ENCODE assay signal across 21 mouse cellular contexts in genomic region chr9:46126295-46126694, GRCm38 (mm10).
DNase-seq lines count a peak whose midpoint lies in the region; ATAC-seq and TF ChIP-seq lines count a peak whose summit lies in the region.
"Had no signal": no experiment of that assay in that cellular context is flagged by ENCODE, and none has a peak within 500 bp of the region (broad histone marks: within the 10 kb centered on the region; RNA-seq: fewer than 3 reads in every experiment).

No protein-coding gene starts in this region.

- no peak overlapping the region for H3K4me2 ChIP-seq in forebrain, embryonic 12.5 days
- H3K4me2 ChIP-seq in forebrain, embryonic 16.5 days (ENCODE audit: low read length): no peak overlapping the region
- no peak overlapping the region for H3K4me2 ChIP-seq in stomach, embryonic 16.5 days (ENCODE audit: low read depth, low read length)
- H3K4me2 ChIP-seq in stomach, postnatal 0 days (replicated peaks; ENCODE audit: low read depth): no peak overlapping the region
- H3K4me2 ChIP-seq: embryonic facial prominence, embryonic 12.5 days; forebrain, embryonic 13.5 days; hindbrain, embryonic 13.5 days; midbrain, embryonic 11.5 days; neural tube, embryonic 15.5 days had no signal

- H3K9ac ChIP-seq in forebrain, embryonic 12.5 days: no peak overlapping the region
- no peak overlapping the region for H3K9ac ChIP-seq in forebrain, embryonic 16.5 days (replicated peaks; ENCODE audit: low read depth, low read length)
- H3K9ac ChIP-seq in stomach, embryonic 16.5 days (ENCODE audit: low read length): no peak overlapping the region
- H3K9ac ChIP-seq in stomach, postnatal 0 days (ENCODE audit: low read length): no peak overlapping the region
- H3K9ac ChIP-seq: embryonic facial prominence, embryonic 12.5 days; forebrain, embryonic 13.5 days; hindbrain, embryonic 13.5 days; liver, embryonic 14.5 days; neural tube, embryonic 15.5 days had no signal

- peaks cover 12% of the 10 kb centered on the region for H3K4me1 ChIP-seq in forebrain, embryonic 12.5 days
- H3K4me1 ChIP-seq in forebrain, embryonic 16.5 days (replicated peaks; ENCODE audit: control insufficient read depth, insufficient read depth, low read length): no peaks in the 10 kb centered on the region
- H3K4me1 ChIP-seq in stomach, embryonic 16.5 days (ENCODE audit: control insufficient read depth, insufficient read depth, low read length): peaks cover 16% of the 10 kb centered on the region
- no peaks in the 10 kb centered on the region; the same call in 1 of the 2 replicates for H3K4me1 ChIP-seq in stomach, postnatal 0 days (replicated peaks; ENCODE audit: control insufficient read depth, insufficient read depth)

- TF ChIP-seq CTCF in stomach, postnatal 0 days (IDR thresholded peaks at IDR 0.05; ENCODE audit: low read depth): no peak
- TF ChIP-seq CTCF in left cerebral cortex, adult 2 months (IDR thresholded peaks at IDR 0.05): no peak

- no peaks in the 10 kb centered on the region for H3K27me3 ChIP-seq in forebrain, embryonic 12.5 days
- no peaks in the 10 kb centered on the region for H3K27me3 ChIP-seq in forebrain, embryonic 16.5 days (replicated peaks; ENCODE audit: control insufficient read depth, insufficient read depth, low read length)
- no peaks in the 10 kb centered on the region for H3K27me3 ChIP-seq in stomach, embryonic 16.5 days (ENCODE audit: control insufficient read depth, insufficient read depth, low read length)
- no peaks in the 10 kb centered on the region for H3K27me3 ChIP-seq in stomach, postnatal 0 days (ENCODE audit: control insufficient read depth, insufficient read depth, low read length)
- H3K27me3 ChIP-seq: CH12.LX; embryonic facial prominence, embryonic 12.5 days; forebrain, embryonic 13.5 days; hindbrain, embryonic 13.5 days; neural tube, embryonic 15.5 days had no signal

- H3K4me3 ChIP-seq in forebrain, embryonic 12.5 days (replicated peaks): no peak overlapping the region
- no peak overlapping the region for H3K4me3 ChIP-seq in forebrain, embryonic 16.5 days (replicated peaks; ENCODE audit: low read length)
- no peak overlapping the region for H3K4me3 ChIP-seq in stomach, embryonic 16.5 days (replicated peaks; ENCODE audit: low read length)
- no peak overlapping the region for H3K4me3 ChIP-seq in stomach, postnatal 0 days (ENCODE audit: low read depth, low read length)
- no peak overlapping the region for H3K4me3 ChIP-seq in left cerebral cortex, adult 2 months
- H3K4me3 ChIP-seq: embryonic facial prominence, embryonic 12.5 days; forebrain, embryonic 13.5 days; hindbrain, embryonic 13.5 days; neural tube, embryonic 15.5 days had no signal

- H3K9me3 ChIP-seq in forebrain, embryonic 12.5 days: no peaks in the 10 kb centered on the region
- H3K9me3 ChIP-seq in forebrain, embryonic 16.5 days (ENCODE audit: control insufficient read depth, low read length): no peaks in the 10 kb centered on the region
- H3K9me3 ChIP-seq in stomach, embryonic 16.5 days (replicated peaks; ENCODE audit: control insufficient read depth, low read length): no peaks in the 10 kb centered on the region
- H3K9me3 ChIP-seq in stomach, postnatal 0 days (ENCODE audit: control insufficient read depth, low read length): no peaks in the 10 kb centered on the region
- H3K9me3 ChIP-seq: embryonic facial prominence, embryonic 12.5 days; forebrain, embryonic 13.5 days; hindbrain, embryonic 13.5 days; neural tube, embryonic 15.5 days had no signal

- no peak for TF ChIP-seq EP300 in stomach, postnatal 0 days (optimal IDR thresholded peaks at IDR 0.05)

- 0 out of 2 replicates have a peak overlapping the region, but pooled peaks have one; percentile 8 for H3K27ac ChIP-seq in forebrain, embryonic 12.5 days
- H3K27ac ChIP-seq in forebrain, embryonic 16.5 days (ENCODE audit: low read length): no peak overlapping the region
- peak overlapping the region; percentile 46; the same call in 1 of the 2 replicates for H3K27ac ChIP-seq in stomach, embryonic 16.5 days (ENCODE audit: low read length)
- no peak overlapping the region for H3K27ac ChIP-seq in stomach, postnatal 0 days (replicated peaks)
- no peak overlapping the region for H3K27ac ChIP-seq in left cerebral cortex, adult 2 months
- H3K27ac ChIP-seq: forebrain, embryonic 13.5 days; liver, embryonic 14.5 days; neural tube, embryonic 15.5 days had no signal

- ATAC-seq in forebrain, embryonic 12.5 days (ENCODE audit: low FRiP score): no peak
- no peak for ATAC-seq in forebrain, embryonic 16.5 days
- ATAC-seq in stomach, embryonic 16.5 days (ENCODE audit: insufficient read depth, low FRiP score): no peak
- ATAC-seq in stomach, postnatal 0 days (ENCODE audit: low FRiP score, low TSS enrichment): no peak
- ATAC-seq: activated CD4-positive, CD25-positive, alpha-beta regulatory T cell, adult 4 months; forebrain, embryonic 13.5 days had no signal

- 0 out of 2 replicates have a peak, but pooled peaks cover 3% of the 10 kb centered on the region for H3K36me3 ChIP-seq in forebrain, embryonic 12.5 days (replicated peaks)
- H3K36me3 ChIP-seq in forebrain, embryonic 16.5 days (ENCODE audit: control insufficient read depth, insufficient read depth): no peaks in the 10 kb centered on the region
- H3K36me3 ChIP-seq in stomach, embryonic 16.5 days (ENCODE audit: control insufficient read depth, insufficient read depth, low read length): 0 out of 2 replicates have a peak, but pooled peaks cover 2% of the 10 kb centered on the region
- peaks cover 5% of the 10 kb centered on the region; the same call in 1 of the 2 replicates for H3K36me3 ChIP-seq in stomach, postnatal 0 days (ENCODE audit: control insufficient read depth, insufficient read depth, low read length)
- H3K36me3 ChIP-seq: hindbrain, embryonic 13.5 days had no signal

- intact Hi-C loops in left cerebral cortex, adult 2 months (cut with DNase I): no loop called here

- no peak for DNase-seq in stomach, postnatal 0 days (ENCODE audit: low spot score)
- DNase-seq in kidney, postnatal 14 days: peak; percentile 72
- no peak for DNase-seq in cerebellum, postnatal 25 days
- no peak for DNase-seq in frontal cortex, postnatal 14 days (ENCODE audit: low spot score in 2 of 2)
- DNase-seq in left cerebral cortex, adult 2 months (ENCODE audit: extremely low spot score in 1 of 2, low spot score in 2 of 2): no peak
- DNase-seq: adrenal gland, postnatal 36 days; cerebellum, postnatal 36 days; heart, adult 18-20 months; lung, postnatal 36 days; thymus, postnatal 36 days had no signal

- 82% methylated on average over 2 of the region's 2 CpGs for WGBS in forebrain, embryonic 12.5 days
- WGBS in forebrain, embryonic 16.5 days: 87% methylated on average over 2 of the region's 2 CpGs
- WGBS in stomach, embryonic 16.5 days: 63% methylated on average over 2 of the region's 2 CpGs
- 63% methylated on average over 2 of the region's 2 CpGs for WGBS in stomach, postnatal 0 days

Comparison
In these comparisons a context has a peak if more than half of its experiments do, and no peak if none do; other contexts are left out.
1. H3K27ac ChIP-seq: peak in forebrain, embryonic 12.5 days (single experiment) and stomach, embryonic 16.5 days (single experiment); none in forebrain, embryonic 16.5 days (single experiment), stomach, postnatal 0 days (single experiment) and left cerebral cortex, adult 2 months (single experiment).